In genomic region chr17:34585877-34586771, GRCm38 (mm10) we compare ENCODE assay signal across 8 mouse cellular contexts. TPM values are rescaled to one million over a fixed set of nuclear protein-coding genes. Genes with fewer than 3 reads are reported as not detected.
DNase-seq lines count a peak whose midpoint lies in the region; ATAC-seq and TF ChIP-seq lines count a peak whose summit lies in the region.

No protein-coding gene starts in this region.

- ATAC-seq in kidney, embryonic 15.5 days (replicated peaks; ENCODE audit: low FRiP score): no peak
- ATAC-seq in forebrain, embryonic 14.5 days: peak; percentile 0; the same call in 1 of the 2 replicates
- ATAC-seq in liver, embryonic 15.5 days (ENCODE audit: insufficient read depth): no peak

- WGBS in kidney, embryonic 15.5 days: 29% methylated on average over 32 of the region's 32 CpGs
- 14% methylated on average over 32 of the region's 32 CpGs for WGBS in forebrain, embryonic 14.5 days
- 40% methylated on average over 32 of the region's 32 CpGs for WGBS in liver, embryonic 15.5 days (ENCODE audit: insufficient replicate concordance)

- peak overlapping the region; percentile 95 for H3K9ac ChIP-seq in kidney, embryonic 15.5 days
- peak overlapping the region; percentile 94 for H3K9ac ChIP-seq in forebrain, embryonic 14.5 days (ENCODE audit: low read length)
- H3K9ac ChIP-seq in liver, embryonic 15.5 days: no peak overlapping the region

- TF ChIP-seq CTCF in brain, embryonic 14.5 days (IDR thresholded peaks at IDR 0.05; ENCODE audit: borderline replicate concordance, extremely low read depth, insufficient read depth, insufficient read length): no peak

- H3K9me3 ChIP-seq in kidney, embryonic 15.5 days (replicated peaks): no peaks in the 10 kb centered on the region
- no peaks in the 10 kb centered on the region for H3K9me3 ChIP-seq in forebrain, embryonic 14.5 days (replicated peaks; ENCODE audit: control insufficient read depth, low read length)
- H3K9me3 ChIP-seq in liver, embryonic 15.5 days (replicated peaks): no peaks in the 10 kb centered on the region

- intact Hi-C loops in left cerebral cortex, postnatal 36 days (cut with DNase I): loop anchor here (2.0 kb wide), 1 partner anchor 19 kb away; the partner anchor contains the start of gene Agpat1

- peak overlapping the region; percentile 100 for H3K27ac ChIP-seq in kidney, embryonic 15.5 days
- peak overlapping the region; percentile 98 for H3K27ac ChIP-seq in forebrain, embryonic 14.5 days (ENCODE audit: low read depth, low read length)
- no peak overlapping the region for H3K27ac ChIP-seq in liver, embryonic 15.5 days (replicated peaks)

- H3K27me3 ChIP-seq in kidney, embryonic 15.5 days: no peaks in the 10 kb centered on the region
- H3K27me3 ChIP-seq in forebrain, embryonic 14.5 days (replicated peaks; ENCODE audit: control insufficient read depth, insufficient read depth, low read length): no peaks in the 10 kb centered on the region
- peaks cover 12% of the 10 kb centered on the region; the same call in 1 of the 2 replicates for H3K27me3 ChIP-seq in liver, embryonic 15.5 days

- peaks cover 49% of the 10 kb centered on the region for H3K4me1 ChIP-seq in kidney, embryonic 15.5 days
- H3K4me1 ChIP-seq in forebrain, embryonic 14.5 days (ENCODE audit: control insufficient read depth, insufficient read depth, low read length): peaks cover 18% of the 10 kb centered on the region
- H3K4me1 ChIP-seq in liver, embryonic 15.5 days (replicated peaks): peaks cover 46% of the 10 kb centered on the region

- no peak for TF ChIP-seq POLR2A in brain, embryonic 14.5 days (IDR thresholded peaks at IDR 0.05; ENCODE audit: borderline replicate concordance, extremely low read depth, insufficient read depth, insufficient read length, poor library complexity, severe bottlenecking)

- H3K4me3 ChIP-seq in kidney, embryonic 15.5 days (replicated peaks): peak overlapping the region; percentile 82
- peak overlapping the region; percentile 63 for H3K4me3 ChIP-seq in forebrain, embryonic 14.5 days (ENCODE audit: low read depth, low read length)
- peak overlapping the region; percentile 91 for H3K4me3 ChIP-seq in liver, embryonic 15.5 days (replicated peaks)

- no peaks in the 10 kb centered on the region for H3K36me3 ChIP-seq in kidney, embryonic 15.5 days
- no peaks in the 10 kb centered on the region for H3K36me3 ChIP-seq in forebrain, embryonic 14.5 days (ENCODE audit: control insufficient read depth, insufficient read depth, low read length)
- no peaks in the 10 kb centered on the region for H3K36me3 ChIP-seq in liver, embryonic 15.5 days (replicated peaks)

- H3K4me2 ChIP-seq in kidney, embryonic 15.5 days: peak overlapping the region; percentile 96
- H3K4me2 ChIP-seq in forebrain, embryonic 14.5 days (ENCODE audit: low read length): peak overlapping the region; percentile 87
- H3K4me2 ChIP-seq in liver, embryonic 15.5 days: peak overlapping the region; percentile 100

- DNase-seq in kidney, adult 8-10 months: no peak
- peak; percentile 64 for DNase-seq in brain, embryonic 14.5 days (ENCODE audit: low read depth)
- DNase-seq in forebrain, embryonic 14.5 days (ENCODE audit: low spot score): peak; percentile 40
- no peak for DNase-seq in adrenal gland, adult 8-10 months
- no peak for DNase-seq in adrenal gland, adult 2 months
- DNase-seq in left cerebral cortex, postnatal 36 days (ENCODE audit: low spot score in 2 of 2): no peak

RNA-seq across cellular contexts. Expression of gene Gpsm3, which starts 3.5 kb away (rescaled TPM):
- polyA plus RNA-seq in kidney, embryonic 15.5 days (2015; fragmentation: Nextera tagmentation; extraction: Ambion mirVana): 20.8 and 22.6 TPM in 2 replicates
- polyA plus RNA-seq in brain, embryonic 14.5 days (2012; rRNA removed): 2.0 and 3.0 TPM in 2 replicates
- 3.7 and 4.5 TPM in 2 replicates for polyA plus RNA-seq in forebrain, embryonic 14.5 days (2014; fragmentation: Nextera tagmentation; extraction: Ambion mirVana)
- 14.9 and 17.6 TPM in 2 replicates for polyA plus RNA-seq in liver, embryonic 15.5 days (2015; fragmentation: Nextera tagmentation; extraction: Ambion mirVana)
- 1 to 10 TPM; 4.7 to 7.9 (median 6.4) TPM for total RNA-seq in adrenal gland, adult 8-10 months (2022)
- total RNA-seq in adrenal gland, adult 2 months (2021): 1 to 10 TPM; 4.3 to 7.4 TPM
- 8.0 and 10.0 TPM in 2 replicates for polyA plus RNA-seq in adrenal gland, adult 2 months (2012; rRNA removed)
- 1 to 10 TPM; 2.6 to 2.9 TPM for total RNA-seq in left cerebral cortex, postnatal 36 days (2021)

RNA-seq across cellular contexts. Expression of gene Pbx2, which starts 4.9 kb away (rescaled TPM):
- 14.9 and 16.7 TPM in 2 replicates for polyA plus RNA-seq in kidney, embryonic 15.5 days (2015; fragmentation: Nextera tagmentation; extraction: Ambion mirVana)
- 107 and 115 TPM in 2 replicates for polyA plus RNA-seq in brain, embryonic 14.5 days (2012; rRNA removed)
- polyA plus RNA-seq in forebrain, embryonic 14.5 days (2014; fragmentation: Nextera tagmentation; extraction: Ambion mirVana): 6.4 and 9.6 TPM in 2 replicates
- 2.4 and 2.8 TPM in 2 replicates for polyA plus RNA-seq in liver, embryonic 15.5 days (2015; fragmentation: Nextera tagmentation; extraction: Ambion mirVana)
- total RNA-seq in adrenal gland, adult 8-10 months (2022): 10 to 100 TPM; 30.8 to 55.5 (median 44.0) TPM
- 10 to 100 TPM; 35.2 to 42.7 TPM for total RNA-seq in adrenal gland, adult 2 months (2021)
- 43.4 and 45.6 TPM in 2 replicates for polyA plus RNA-seq in adrenal gland, adult 2 months (2012; rRNA removed)
- total RNA-seq in left cerebral cortex, postnatal 36 days (2021): 10 to 100 TPM; 53.2 to 58.4 TPM

RNA-seq across cellular contexts. Expression of gene Ager, which starts 11.5 kb away (rescaled TPM):
- 6.5 and 7.5 TPM in 2 replicates for polyA plus RNA-seq in kidney, embryonic 15.5 days (2015; fragmentation: Nextera tagmentation; extraction: Ambion mirVana)
- polyA plus RNA-seq in brain, embryonic 14.5 days (2012; rRNA removed): 5.1 and 9.0 TPM in 2 replicates
- polyA plus RNA-seq in forebrain, embryonic 14.5 days (2014; fragmentation: Nextera tagmentation; extraction: Ambion mirVana): 1.1 and 1.5 TPM in 2 replicates
- 0.70 and 0.88 TPM in 2 replicates for polyA plus RNA-seq in liver, embryonic 15.5 days (2015; fragmentation: Nextera tagmentation; extraction: Ambion mirVana)
- total RNA-seq in adrenal gland, adult 8-10 months (2022): 1 to 10 TPM in 3 of 4 experiments, under 1 TPM in 1; 0.52 to 2.4 (median 1.4) TPM
- under 1 TPM; 0.84 to 0.86 TPM for total RNA-seq in adrenal gland, adult 2 months (2021)
- 1.3 and 1.5 TPM in 2 replicates for polyA plus RNA-seq in adrenal gland, adult 2 months (2012; rRNA removed)
- under 1 TPM; 0.30 to 0.75 TPM for total RNA-seq in left cerebral cortex, postnatal 36 days (2021)

RNA-seq across cellular contexts. Expression of gene Rnf5, which starts 17.4 kb away (rescaled TPM):
- polyA plus RNA-seq in kidney, embryonic 15.5 days (2015; fragmentation: Nextera tagmentation; extraction: Ambion mirVana): 166 and 168 TPM in 2 replicates
- 189 and 227 TPM in 2 replicates for polyA plus RNA-seq in brain, embryonic 14.5 days (2012; rRNA removed)
- polyA plus RNA-seq in forebrain, embryonic 14.5 days (2014; fragmentation: Nextera tagmentation; extraction: Ambion mirVana): 222 TPM in 2 replicates
- polyA plus RNA-seq in liver, embryonic 15.5 days (2015; fragmentation: Nextera tagmentation; extraction: Ambion mirVana): 88.4 and 106 TPM in 2 replicates
- total RNA-seq in adrenal gland, adult 8-10 months (2022): 100 to 1,000 TPM in 1 of 4 experiments, 10 to 100 TPM in 3; 72.6 to 101 (median 84.6) TPM
- 10 to 100 TPM; 77.8 to 92.0 TPM for total RNA-seq in adrenal gland, adult 2 months (2021)
- polyA plus RNA-seq in adrenal gland, adult 2 months (2012; rRNA removed): 90.8 and 115 TPM in 2 replicates
- 10 to 100 TPM; 66.9 to 72.0 TPM for total RNA-seq in left cerebral cortex, postnatal 36 days (2021)

RNA-seq across cellular contexts. Expression of gene Agpat1, which starts 17.9 kb away (rescaled TPM):
- 60.8 and 72.2 TPM in 2 replicates for polyA plus RNA-seq in kidney, embryonic 15.5 days (2015; fragmentation: Nextera tagmentation; extraction: Ambion mirVana)
- 251 and 279 TPM in 2 replicates for polyA plus RNA-seq in brain, embryonic 14.5 days (2012; rRNA removed)
- 88.6 and 106 TPM in 2 replicates for polyA plus RNA-seq in forebrain, embryonic 14.5 days (2014; fragmentation: Nextera tagmentation; extraction: Ambion mirVana)
- 21.1 and 23.6 TPM in 2 replicates for polyA plus RNA-seq in liver, embryonic 15.5 days (2015; fragmentation: Nextera tagmentation; extraction: Ambion mirVana)
- total RNA-seq in adrenal gland, adult 8-10 months (2022): 100 to 1,000 TPM in 3 of 4 experiments, 10 to 100 TPM in 1; 84.6 to 108 (median 101) TPM
- 100 to 1,000 TPM; 113 to 118 TPM for total RNA-seq in adrenal gland, adult 2 months (2021)
- polyA plus RNA-seq in adrenal gland, adult 2 months (2012; rRNA removed): 275 and 286 TPM in 2 replicates
- total RNA-seq in left cerebral cortex, postnatal 36 days (2021): 100 to 1,000 TPM; 161 to 177 TPM

Comparison
In these comparisons a context has a peak if more than half of its experiments do, and no peak if none do; other contexts are left out.
1. DNase-seq: peak in brain, embryonic 14.5 days (single experiment) and forebrain, embryonic 14.5 days (single experiment); none in kidney, adult 8-10 months (0 of 2), adrenal gland, adult 8-10 months (single experiment), adrenal gland, adult 2 months (single experiment) and left cerebral cortex, postnatal 36 days (0 of 2).
2. Peak in every context shown above with its lines, with median percentiles within 50 percentile points of each other: H3K4me2 ChIP-seq and H3K4me3 ChIP-seq.